Mouse (Mus musculus): ENCODE data around the gene Thrap3. TPM values are rescaled to one million over a fixed set of nuclear protein-coding genes. Genes with fewer than 3 reads are reported as not detected.
"Not testable (repeated sequence)": the region's sequence is repeated elsewhere in the genome, so short reads cannot be mapped to it uniquely, and the experiment has no call there.

The Thrap3 gene
- total and polyA plus RNA-seq, 3 experiments = 37.9 to 118 (median 100) TPM

DNA sequence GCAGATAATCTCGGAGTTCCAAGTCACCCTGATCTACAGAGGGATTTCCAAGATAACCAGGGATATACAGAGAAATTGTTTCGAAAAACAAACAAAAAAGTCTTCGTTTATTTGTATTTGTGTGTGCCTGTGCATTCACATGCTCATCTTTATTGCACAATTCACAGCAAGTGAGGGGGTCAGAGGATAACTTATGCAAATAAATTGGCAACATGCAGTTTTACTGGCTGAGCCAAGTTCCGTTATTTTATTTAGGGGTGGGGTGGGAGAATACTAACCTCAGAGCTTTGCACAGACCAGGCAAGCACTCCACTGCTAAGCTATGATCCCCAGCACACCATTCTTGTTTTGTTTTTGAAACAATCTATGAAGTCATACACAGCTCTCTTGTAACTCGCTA lies 28.8 kb downstream of the Thrap3 start:
- 88% methylated on average over 5 of the region's 5 CpGs for WGBS
- Histone ChIP-seq H3K27me3 (ENCODE audit: control insufficient read depth, insufficient read depth, low read length) (no peaks in the 10 kb centered on the region), H3K36me3 (ENCODE audit: control insufficient read depth, insufficient read depth, low read length) (peaks cover 31% of the 10 kb centered on the region), H3K4me3 (no peak overlapping the region), H3K9ac (ENCODE audit: low read depth, low read length) (no peak overlapping the region), H3K4me1 (ENCODE audit: control insufficient read depth, insufficient read depth, low read length) (no peaks in the 10 kb centered on the region), H3K27ac (no peak overlapping the region), H3K79me2 (replicated peaks; ENCODE audit: control insufficient read depth, insufficient read depth, low read length) (peaks cover 2% of the 10 kb centered on the region; the same call in 1 of the 2 replicates)
- DNase-seq = no peak
- intact Hi-C loops (cut with DNase I) = no loop called here
- TF ChIP-seq EP300 (IDR thresholded peaks at IDR 0.05; ENCODE audit: insufficient read depth, low read depth, low read length) (no peak), CTCF (IDR thresholded peaks at IDR 0.05) (no peak), POLR2A (IDR thresholded peaks at IDR 0.05; ENCODE audit: insufficient read depth, low read depth, low read length) (no peak)

DNA sequence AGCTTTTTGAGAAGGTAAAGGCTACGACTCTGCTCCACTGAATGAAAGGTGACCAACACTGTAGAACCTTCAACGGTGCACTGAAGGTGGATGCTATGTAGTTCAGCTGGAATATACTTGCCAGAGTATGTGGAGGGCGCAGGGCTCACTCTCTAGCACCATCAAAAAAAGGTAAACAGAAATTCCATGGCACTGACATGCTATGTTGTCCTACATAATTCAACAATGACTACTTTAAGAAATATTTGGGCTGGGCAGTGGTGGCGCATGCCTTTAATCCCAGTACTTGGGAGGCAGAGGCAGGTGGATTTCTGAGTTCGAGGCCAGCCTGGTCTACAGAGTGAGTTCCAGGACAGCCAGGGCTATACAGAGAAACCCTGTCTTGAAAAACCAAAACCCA lies 31.8 kb downstream of the Thrap3 start:
- H3K9ac ChIP-seq (ENCODE audit: low read depth, low read length); H3K27ac ChIP-seq; H3K27me3 ChIP-seq (ENCODE audit: control insufficient read depth, insufficient read depth, low read length); H3K4me3 ChIP-seq; H3K4me1 ChIP-seq (ENCODE audit: control insufficient read depth, insufficient read depth, low read length); H3K79me2 ChIP-seq (replicated peaks; ENCODE audit: control insufficient read depth, insufficient read depth, low read length); DNase-seq; intact Hi-C loops (cut with DNase I): not testable (repeated sequence)
- H3K36me3 ChIP-seq (ENCODE audit: control insufficient read depth, insufficient read depth, low read length) = peaks cover 34% of the 10 kb centered on the region
- WGBS = 96% methylated on average over 5 of the region's 5 CpGs

DNA sequence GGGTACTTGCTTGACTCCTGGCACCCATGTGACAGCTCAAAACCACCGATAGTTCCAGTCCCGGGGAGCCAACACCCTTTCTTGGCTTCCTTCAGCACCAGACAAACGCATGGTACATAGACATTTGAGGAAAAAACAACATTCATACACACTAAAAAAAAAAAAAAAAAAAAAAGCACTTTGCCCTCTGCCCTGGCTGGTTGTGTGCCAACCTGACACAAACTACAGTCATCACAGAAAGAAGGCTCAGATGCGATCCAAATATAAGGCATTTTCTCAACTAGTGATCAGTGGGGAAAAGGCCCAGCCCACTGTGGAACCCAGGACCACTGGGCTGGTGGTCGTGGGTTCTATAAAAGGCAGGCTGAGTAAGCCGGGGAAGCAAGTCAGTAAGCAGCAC lies 33.7 kb downstream of the Thrap3 start:
- H3K79me2 ChIP-seq (replicated peaks; ENCODE audit: control insufficient read depth, insufficient read depth, low read length) = no peaks in the 10 kb centered on the region
- no peak overlapping the region for H3K4me3 ChIP-seq
- 40% methylated on average over 6 of the region's 6 CpGs for WGBS
- H3K36me3 ChIP-seq (ENCODE audit: control insufficient read depth, insufficient read depth, low read length) = peaks cover 31% of the 10 kb centered on the region
- intact Hi-C loops (cut with DNase I) = no loop called here
- TF ChIP-seq POLR2A (IDR thresholded peaks at IDR 0.05; ENCODE audit: insufficient read depth, low read depth, low read length) (no peak), EP300 (IDR thresholded peaks at IDR 0.05; ENCODE audit: insufficient read depth, low read depth, low read length) (no peak), CTCF (IDR thresholded peaks at IDR 0.05) (no peak)
- no peak for DNase-seq
- no peak overlapping the region for H3K9ac ChIP-seq (ENCODE audit: low read depth, low read length)
- H3K27me3 ChIP-seq (ENCODE audit: control insufficient read depth, insufficient read depth, low read length) = no peaks in the 10 kb centered on the region
- no peak overlapping the region for H3K27ac ChIP-seq
- H3K4me1 ChIP-seq (ENCODE audit: control insufficient read depth, insufficient read depth, low read length) = peaks cover 9% of the 10 kb centered on the region

DNA sequence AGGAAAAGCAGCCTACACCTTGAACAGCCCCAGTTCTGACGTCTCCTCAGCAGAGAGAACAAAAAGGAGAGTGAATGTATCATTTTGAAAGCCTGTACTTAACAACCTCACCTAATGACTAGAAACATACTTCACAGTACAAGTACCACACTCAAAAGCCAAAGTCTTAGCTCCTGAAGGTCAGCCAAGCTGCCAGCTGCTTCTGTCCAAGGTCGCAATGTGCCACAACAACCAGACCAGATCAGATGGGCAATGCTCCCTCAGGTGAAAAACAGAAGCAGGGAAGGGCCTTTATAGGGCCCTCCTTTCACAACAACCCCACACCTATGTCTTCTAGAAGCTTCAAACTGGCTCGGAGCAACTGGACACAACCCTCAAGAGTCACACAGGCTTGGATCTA lies 36.5 kb downstream of the Thrap3 start:
- peak overlapping the region; percentile 34; the same call in 1 of the 2 replicates for H3K9ac ChIP-seq (ENCODE audit: low read depth, low read length)
- TF ChIP-seq EP300 (IDR thresholded peaks at IDR 0.05; ENCODE audit: insufficient read depth, low read depth, low read length) = 0 out of 2 replicates have a peak, but pooled peaks have one; percentile 34
- no peak for TF ChIP-seq CTCF (IDR thresholded peaks at IDR 0.05)
- WGBS = 64% methylated on average over 3 of the region's 3 CpGs
- H3K27ac ChIP-seq = peak overlapping the region; percentile 67
- no peaks in the 10 kb centered on the region for H3K27me3 ChIP-seq (ENCODE audit: control insufficient read depth, insufficient read depth, low read length)
- intact Hi-C loops (cut with DNase I) = no loop called here
- H3K79me2 ChIP-seq (replicated peaks; ENCODE audit: control insufficient read depth, insufficient read depth, low read length) = no peaks in the 10 kb centered on the region
- no peak overlapping the region for H3K4me3 ChIP-seq
- H3K4me1 ChIP-seq (ENCODE audit: control insufficient read depth, insufficient read depth, low read length) = peaks cover 10% of the 10 kb centered on the region
- peaks cover 27% of the 10 kb centered on the region for H3K36me3 ChIP-seq (ENCODE audit: control insufficient read depth, insufficient read depth, low read length)
- peak in 1 of 2 experiments; percentile 59 for DNase-seq

DNA sequence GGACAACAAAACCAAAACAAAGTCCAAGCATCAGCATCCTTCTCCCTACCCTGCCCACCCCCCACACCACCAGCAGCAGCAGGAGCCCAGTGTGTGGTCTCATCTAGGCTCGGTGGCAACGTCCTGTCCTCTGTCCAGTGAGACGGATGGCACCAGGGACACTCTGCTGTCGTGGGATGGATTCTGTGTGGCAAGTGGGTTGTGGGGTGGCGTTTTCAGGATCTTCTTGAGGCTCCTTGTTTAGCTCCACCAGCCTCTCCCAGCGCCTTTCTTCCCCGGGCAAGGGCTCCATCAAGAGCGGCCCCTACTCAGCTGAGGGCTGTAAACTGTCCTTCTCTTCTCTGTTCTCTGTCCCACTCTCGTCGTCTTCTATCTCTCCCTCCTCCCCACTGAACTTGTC lies 37.5 kb downstream of the Thrap3 start:
- H3K9ac ChIP-seq (ENCODE audit: low read depth, low read length); H3K27me3 ChIP-seq (ENCODE audit: control insufficient read depth, insufficient read depth, low read length); H3K4me1 ChIP-seq (ENCODE audit: control insufficient read depth, insufficient read depth, low read length); H3K79me2 ChIP-seq (replicated peaks; ENCODE audit: control insufficient read depth, insufficient read depth, low read length); H3K4me3 ChIP-seq; H3K27ac ChIP-seq; intact Hi-C loops (cut with DNase I); DNase-seq: not testable (repeated sequence)
- peaks cover 23% of the 10 kb centered on the region for H3K36me3 ChIP-seq (ENCODE audit: control insufficient read depth, insufficient read depth, low read length)
- 59% methylated on average over 10 of the region's 10 CpGs for WGBS

DNA sequence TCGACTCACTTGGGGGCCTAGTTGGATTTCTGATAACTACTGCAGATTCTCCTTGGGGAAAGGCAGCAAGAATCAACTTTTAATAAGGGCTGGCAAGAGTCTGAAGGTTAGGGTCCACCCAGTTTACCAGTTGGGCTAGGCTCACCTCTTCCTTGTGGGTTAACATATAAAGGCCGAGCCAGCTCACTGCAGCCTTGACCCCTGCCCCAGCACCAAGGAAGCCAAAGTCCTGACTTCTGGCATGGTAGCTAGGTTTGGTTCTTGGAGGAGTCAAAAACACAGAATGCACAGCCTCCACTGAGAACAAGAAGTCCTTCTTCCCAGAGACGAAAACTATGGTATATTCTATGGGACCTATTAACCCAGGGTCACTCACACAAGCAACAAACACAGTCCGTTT lies 38.9 kb downstream of the Thrap3 start:
- Histone ChIP-seq H3K4me3 (no peak overlapping the region), H3K27ac (peak overlapping the region; percentile 91; the same call in 1 of the 2 replicates), H3K9ac (ENCODE audit: low read depth, low read length) (no peak overlapping the region)

More for the DNA sequence above, 38.9 kb downstream of the Thrap3 start:
- no peaks in the 10 kb centered on the region for H3K79me2 ChIP-seq (replicated peaks; ENCODE audit: control insufficient read depth, insufficient read depth, low read length)
- H3K36me3 ChIP-seq (ENCODE audit: control insufficient read depth, insufficient read depth, low read length) = peaks cover 16% of the 10 kb centered on the region
- no peak for DNase-seq
- peaks cover 10% of the 10 kb centered on the region for H3K4me1 ChIP-seq (ENCODE audit: control insufficient read depth, insufficient read depth, low read length)
- no peak for TF ChIP-seq CTCF (IDR thresholded peaks at IDR 0.05)
- TF ChIP-seq POLR2A (IDR thresholded peaks at IDR 0.05; ENCODE audit: insufficient read depth, low read depth, low read length) = no peak
- TF ChIP-seq EP300 (IDR thresholded peaks at IDR 0.05; ENCODE audit: insufficient read depth, low read depth, low read length) = no peak
- intact Hi-C loops (cut with DNase I) = no loop called here
- 64% methylated on average over 4 of the region's 4 CpGs for WGBS
- no peaks in the 10 kb centered on the region for H3K27me3 ChIP-seq (ENCODE audit: control insufficient read depth, insufficient read depth, low read length)
